12 mouse cellular contexts compared by ENCODE assay signal in the genomic region with DNA sequence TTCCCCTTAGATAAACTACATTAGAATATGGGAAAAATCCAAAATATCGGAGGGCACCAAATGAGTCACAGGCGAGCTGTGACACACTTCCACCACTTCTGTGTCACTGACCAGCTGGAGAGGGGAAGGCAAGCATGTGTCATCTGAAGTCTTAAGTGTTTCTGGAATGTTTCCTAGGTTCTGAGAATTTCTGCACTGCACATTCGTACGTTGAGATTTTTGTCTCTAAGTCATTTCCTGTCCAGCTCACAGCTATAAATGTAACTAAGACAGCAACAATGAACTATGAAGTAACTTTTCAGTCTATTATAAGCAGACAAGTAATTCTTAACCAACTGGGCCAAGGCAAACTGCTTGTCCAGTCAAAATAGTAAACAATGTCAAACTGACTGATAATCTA. TPM values are rescaled to one million over a fixed set of nuclear protein-coding genes. Genes with fewer than 3 reads are reported as not detected.
DNase-seq lines count a peak whose midpoint lies in the region; ATAC-seq and TF ChIP-seq lines count a peak whose summit lies in the region.
"Had no signal": no experiment of that assay in that cellular context is flagged by ENCODE, and none has a peak within 500 bp of the region (broad histone marks: within the 10 kb centered on the region; RNA-seq: fewer than 3 reads in every experiment).

No protein-coding gene starts in this region.

- H3K27me3 ChIP-seq in lung, embryonic 15.5 days = no peaks in the 10 kb centered on the region
- no peaks in the 10 kb centered on the region for H3K27me3 ChIP-seq in forebrain, embryonic 11.5 days (ENCODE audit: control insufficient read depth, insufficient read depth, low read length)
- H3K27me3 ChIP-seq in hindbrain, embryonic 11.5 days (ENCODE audit: control insufficient read depth, insufficient read depth, low read length) = no peaks in the 10 kb centered on the region

- DNase-seq in gastrocnemius, adult 2 months = no peak
- DNase-seq in gastrocnemius, postnatal 36 days = no peak
- peak; percentile 67 for DNase-seq in 3134 (ENCODE audit: extremely low read depth, insufficient read length, low spot score)
- peak; percentile 77 for DNase-seq in brain, adult 2 months (ENCODE audit: low read depth, low spot score)
- DNase-seq in forebrain, embryonic 11.5 days (ENCODE audit: low spot score) = no peak
- no peak for DNase-seq in hindbrain, embryonic 11.5 days (ENCODE audit: low spot score)
- DNase-seq: cerebellum, postnatal 36 days; gastrocnemius, postnatal 14 days; kidney, adult 11 months had no signal

- peak; percentile 90 for ATAC-seq in lung, embryonic 15.5 days (ENCODE audit: borderline replicate concordance, extremely low read depth, low FRiP score, low TSS enrichment)
- ATAC-seq in forebrain, embryonic 11.5 days (replicated peaks; ENCODE audit: low FRiP score) = no peak
- no peak for ATAC-seq in megakaryocyte progenitor cell, adult 5-6 weeks (replicated peaks; ENCODE audit: poor library complexity)
- ATAC-seq in hindbrain, embryonic 11.5 days (ENCODE audit: low FRiP score) = no peak

- intact Hi-C loops in gastrocnemius, adult 2 months (cut with DNase I) = loop anchor here (5.0 kb wide), 1 partner anchor 55 kb away; no protein-coding TSS in a partner anchor
- intact Hi-C loops in gastrocnemius, postnatal 36 days (cut with DNase I) = loop anchor here (5.0 kb wide), 1 partner anchor 35 kb away; no protein-coding TSS in a partner anchor

- TF ChIP-seq CTCF in gastrocnemius, adult 2 months (IDR thresholded peaks at IDR 0.05) = no peak

- H3K36me3 ChIP-seq in lung, embryonic 15.5 days = peaks cover 17% of the 10 kb centered on the region
- no peaks in the 10 kb centered on the region for H3K36me3 ChIP-seq in forebrain, embryonic 11.5 days (ENCODE audit: control insufficient read depth, insufficient read depth, low read length)
- no peaks in the 10 kb centered on the region for H3K36me3 ChIP-seq in hindbrain, embryonic 11.5 days (ENCODE audit: control insufficient read depth, insufficient read depth, low read length)

- H3K4me2 ChIP-seq in lung, embryonic 15.5 days = no peak overlapping the region
- no peak overlapping the region for H3K4me2 ChIP-seq in forebrain, embryonic 11.5 days (ENCODE audit: low read depth, low read length, severe bottlenecking)
- H3K4me2 ChIP-seq in hindbrain, embryonic 11.5 days (replicated peaks; ENCODE audit: low read depth, low read length) = no peak overlapping the region

- peaks cover 5% of the 10 kb centered on the region for H3K4me1 ChIP-seq in lung, embryonic 15.5 days
- H3K4me1 ChIP-seq in forebrain, embryonic 11.5 days (replicated peaks; ENCODE audit: control insufficient read depth, insufficient read depth, low read length) = no peaks in the 10 kb centered on the region
- H3K4me1 ChIP-seq in hindbrain, embryonic 11.5 days (replicated peaks; ENCODE audit: control insufficient read depth, insufficient read depth, low read length) = no peaks in the 10 kb centered on the region

- H3K4me3 ChIP-seq in gastrocnemius, adult 2 months = no peak overlapping the region
- no peak overlapping the region for H3K4me3 ChIP-seq in lung, embryonic 15.5 days
- no peak overlapping the region for H3K4me3 ChIP-seq in forebrain, embryonic 11.5 days (ENCODE audit: low read depth, low read length)
- no peak overlapping the region for H3K4me3 ChIP-seq in hindbrain, embryonic 11.5 days (ENCODE audit: low read depth, low read length)

- H3K9me3 ChIP-seq in lung, embryonic 15.5 days = no peaks in the 10 kb centered on the region
- no peaks in the 10 kb centered on the region; the same call in 1 of the 2 replicates for H3K9me3 ChIP-seq in forebrain, embryonic 11.5 days (ENCODE audit: control insufficient read depth, low read length)
- H3K9me3 ChIP-seq in hindbrain, embryonic 11.5 days (ENCODE audit: control insufficient read depth, low read length) = no peaks in the 10 kb centered on the region

- peak overlapping the region; percentile 77 for H3K27ac ChIP-seq in gastrocnemius, adult 2 months
- peak overlapping the region; percentile 73 for H3K27ac ChIP-seq in lung, embryonic 15.5 days
- no peak overlapping the region for H3K27ac ChIP-seq in forebrain, embryonic 11.5 days (ENCODE audit: low read depth, low read length)
- no peak overlapping the region for H3K27ac ChIP-seq in hindbrain, embryonic 11.5 days (ENCODE audit: low read depth, low read length)
- H3K27ac ChIP-seq: macrophage had no signal

- WGBS in lung, embryonic 15.5 days = 31% methylated on average over 4 of the region's 4 CpGs
- 89% methylated on average over 4 of the region's 4 CpGs for WGBS in forebrain, embryonic 11.5 days
- 89% methylated on average over 4 of the region's 4 CpGs for WGBS in hindbrain, embryonic 11.5 days

- no peak overlapping the region for H3K9ac ChIP-seq in lung, embryonic 15.5 days
- H3K9ac ChIP-seq in forebrain, embryonic 11.5 days (ENCODE audit: low read length) = no peak overlapping the region
- H3K9ac ChIP-seq in hindbrain, embryonic 11.5 days (ENCODE audit: low read depth, low read length) = no peak overlapping the region

RNA-seq across cellular contexts. Expression of gene Fermt2, which starts 37.9 kb away (rescaled TPM):
- 100 to 1,000 TPM; 214 to 243 TPM for total RNA-seq in gastrocnemius, adult 2 months (2021)
- total RNA-seq in gastrocnemius, postnatal 36 days (2021) = 100 to 1,000 TPM; 229 to 231 TPM
- polyA plus RNA-seq in lung, embryonic 15.5 days (2015; fragmentation: Nextera tagmentation; extraction: Ambion mirVana) = 239 and 248 TPM in 2 replicates
- 61.9 and 68.5 TPM in 2 replicates for polyA plus RNA-seq in forebrain, embryonic 11.5 days (2014; fragmentation: Nextera tagmentation; extraction: Ambion mirVana)
- total RNA-seq in megakaryocyte progenitor cell, adult 5-6 weeks (2015) = not detected in 2 replicates
- not detected in 2 replicates for total RNA-seq in megakaryocyte progenitor cell, adult 5-6 weeks (2017)
- 74.4 and 88.1 TPM in 2 replicates for polyA plus RNA-seq in hindbrain, embryonic 11.5 days (2014; fragmentation: Nextera tagmentation; extraction: Ambion mirVana)
- polyA plus RNA-seq: macrophage had no signal

Comparison
In these comparisons a context has a peak if more than half of its experiments do, and no peak if none do; other contexts are left out.
1. DNase-seq: peak in 3134 (single experiment) and brain, adult 2 months (single experiment); none in gastrocnemius, adult 2 months (single experiment), gastrocnemius, postnatal 36 days (0 of 2), forebrain, embryonic 11.5 days (single experiment) and hindbrain, embryonic 11.5 days (single experiment).
2. H3K27ac ChIP-seq: peak in gastrocnemius, adult 2 months (single experiment) and lung, embryonic 15.5 days (single experiment); none in forebrain, embryonic 11.5 days (single experiment) and hindbrain, embryonic 11.5 days (single experiment).
3. RNA of gene Fermt2, which starts 37.9 kb away (total RNA-seq): 214 to 243 TPM in gastrocnemius, adult 2 months and 229 to 231 TPM in gastrocnemius, postnatal 36 days; not detected in megakaryocyte progenitor cell, adult 5-6 weeks; every median in the first group is over 100 times any median in the second.